Mouse (Mus musculus) layer of hippocampus, adult 2 months (tissue): Measurements from ENCODE around the gene Snx1. TPM values are rescaled to one million over a fixed set of nuclear protein-coding genes. Genes with fewer than 3 reads are reported as not detected.

Source experiments
- DNase-seq, 2 experiments: peaks; one replicate each; pipeline ENCODE4 v3.0.0; 2022; ENCODE audit warnings: low spot score in 2 of 2
- H3K27ac ChIP-seq: fragments of 200-600 bp; 2 replicates; pipeline ENCODE4 v1.8.1; 2022
- H3K4me3 ChIP-seq: fragments of 200-600 bp; 2 replicates; pipeline ENCODE4 v1.8.1; 2022; ENCODE audit warnings: mild to moderate bottlenecking
- CTCF ChIP-seq: fragments of 200-600 bp; conservative IDR thresholded peaks from 2 replicates; pipeline ENCODE4 v1.8.1; 2022; ENCODE audit warnings: antibody characterized with exemption, mild to moderate bottlenecking, moderate library complexity
- total RNA-seq, 2 experiments: library from RNA; stranded (reverse); gene quantifications; 2 replicates each; pipeline ENCODE4 v1.2.3; 2021

Gene Snx1
- total RNA-seq, 2 experiments from 2014 or later: 85.5 to 86.1 TPM

- DNase-seq: no peak
- H3K4me3 ChIP-seq: no peak overlapping the region
- H3K27ac ChIP-seq: peak overlapping the region; percentile 28; the same call in 1 of the 2 replicates
- TF ChIP-seq CTCF: peak; percentile 70
Observed at GRCm38 (mm10) chr9:66049931-66050601, 76.3 kb downstream of the Snx1 start.

- DNase-seq: no peak
- no peak for TF ChIP-seq CTCF
- Histone ChIP-seq H3K4me3 (no peak overlapping the region), H3K27ac (no peak overlapping the region)
Observed at GRCm38 (mm10) chr9:66043241-66043640, 83.1 kb downstream of the Snx1 start.

DNA sequence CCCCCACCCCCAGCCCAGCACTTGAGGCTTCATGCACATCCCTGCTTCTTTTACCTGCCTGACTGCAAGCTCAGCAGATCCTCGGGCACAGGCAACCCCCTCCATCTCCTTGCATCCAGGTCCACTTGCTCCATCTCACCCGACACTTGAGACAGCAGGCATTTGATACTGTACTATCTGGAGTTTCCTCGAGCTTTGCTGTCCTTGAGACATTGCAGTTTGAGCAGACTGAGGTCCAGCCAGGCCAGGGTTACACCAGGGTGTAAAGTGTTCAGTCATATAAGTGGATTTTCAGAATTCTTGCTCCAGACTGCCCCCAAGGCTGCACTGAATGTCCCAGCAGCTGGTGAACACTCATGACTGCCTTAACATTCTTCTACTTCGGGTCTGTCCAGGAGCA, 84.1 kb downstream of the Snx1 start:
- Histone ChIP-seq H3K27ac (peak overlapping the region; percentile 86; the same call in 1 of the 2 replicates), H3K4me3 (no peak overlapping the region)
- DNase-seq: no peak
- no peak for TF ChIP-seq CTCF

GRCm38 (mm10) chr9:66040801-66041200, 85.6 kb downstream of the Snx1 start:
- Histone ChIP-seq H3K27ac (peak overlapping the region; percentile 86), H3K4me3 (no peak overlapping the region)
- no peak for TF ChIP-seq CTCF
- peak in 1 of 2 experiments; percentile 46 for DNase-seq

DNA sequence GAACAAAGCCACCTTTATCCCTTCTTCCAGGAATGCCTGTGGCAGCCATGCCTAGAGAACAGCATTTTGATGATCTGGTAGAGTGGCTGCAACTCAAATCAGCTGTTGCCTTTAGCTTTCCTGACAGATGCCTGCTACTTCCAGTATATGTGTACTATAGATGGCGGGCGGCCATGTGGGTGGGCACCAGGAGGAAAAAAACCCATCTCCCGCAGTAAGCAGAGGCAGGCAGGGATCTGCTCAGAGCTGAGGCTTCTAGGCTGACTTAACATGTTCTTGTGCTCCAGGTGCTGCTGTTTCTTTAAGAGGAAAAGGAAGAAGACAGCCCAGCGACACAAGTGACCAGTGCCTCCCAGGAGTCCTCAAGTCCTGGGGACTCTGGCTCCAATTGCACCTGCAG, 87.1 kb downstream of the Snx1 start:
- no peak for DNase-seq
- no peak for TF ChIP-seq CTCF
- Histone ChIP-seq H3K27ac (peak overlapping the region; percentile 86), H3K4me3 (no peak overlapping the region)

GRCm38 (mm10) chr9:66038581-66038980, 87.8 kb downstream of the Snx1 start:
- DNase-seq: no peak
- no peak overlapping the region for H3K4me3 ChIP-seq
- peak overlapping the region; percentile 86 for H3K27ac ChIP-seq
- TF ChIP-seq CTCF: no peak

Other genes with a start within 250 kb of the Snx1 start
- under 1 TPM; 0.64 to 0.97 TPM for gene Pclaf, start 236.3 kb downstream of the Snx1 start, total RNA-seq
- gene Trip4, start 217.8 kb downstream of the Snx1 start, total RNA-seq: 10 to 100 TPM; 39.0 to 41.2 TPM
- gene Csnk1g1, start 217.7 kb downstream of the Snx1 start, total RNA-seq: 10 to 100 TPM; 41.6 to 44.0 TPM
- 100 to 1,000 TPM; 195 to 201 TPM for gene Ppib, start 66.4 kb downstream of the Snx1 start, total RNA-seq
- 1 to 10 TPM; 4.6 to 6.9 TPM for gene Snx22, start 56.9 kb downstream of the Snx1 start, total RNA-seq
- 10 to 100 TPM; 25.9 to 26.3 TPM for gene Ciao2a, start within 50 bp of the Snx1 start, total RNA-seq
- under 1 TPM; 0.47 to 0.61 TPM for gene Dapk2, start 31.6 kb upstream of the Snx1 start, total RNA-seq
- 100 to 1,000 TPM; 108 to 119 TPM for gene Herc1, start 223.9 kb upstream of the Snx1 start, total RNA-seq